Mouse (Mus musculus) central nervous system, embryonic 18 days (tissue): ENCODE results near the gene Rfpl4. TPM values are rescaled to one million over a fixed set of nuclear protein-coding genes. Genes with fewer than 3 reads are reported as not detected.

Source experiments
- polyA plus RNA-seq: library from polyadenylated mRNA; depleted of rRNA; stranded (reverse); fragments of >200 nt; gene quantifications from 2 replicates; pipeline ENCODE4 v1.2.3, GENCODE M21; 2012; rRNA removed

Gene Rfpl4
- not detected in 2 replicates for polyA plus RNA-seq

GRCm38 (mm10) chr7:5116850-5117249, at the start of gene Rfpl4:
TSS of gene Rfpl4 (minus strand) at chr7:5116950.

GRCm38 (mm10) chr7:5149570-5149969, 32.8 kb upstream of the Rfpl4 start, which contains the start of gene Vmn1r55:
TSS of gene Vmn1r55 (minus strand) at chr7:5149670.

GRCm38 (mm10) chr7:5125549-5126406, 9.0 kb upstream of the Rfpl4 start, which contains the start of gene Rasl2-9:
TSS of gene Rasl2-9 (minus strand) at chr7:5125950.

GRCm38 (mm10) chr7:5080010-5080751, 36.6 kb downstream of the Rfpl4 start, which contains the start of gene Epn1:
TSS of gene Epn1 (plus strand) at chr7:5080235.

GRCm38 (mm10) chr7:5061774-5062359, 54.9 kb downstream of the Rfpl4 start, which contains the start of gene U2af2:
TSS of gene U2af2 (plus strand) at chr7:5062143.

Other genes with a start within 250 kb of the Rfpl4 start
- 2.4 and 3.1 TPM in 2 replicates for gene Isoc2b, start 246.7 kb downstream of the Rfpl4 start, polyA plus RNA-seq
- 6.4 and 7.5 TPM in 2 replicates for gene Isoc2a, start 239.8 kb downstream of the Rfpl4 start, polyA plus RNA-seq
- 0.89 and 1.0 TPM in 2 replicates for gene Gm36210, start 210.4 kb downstream of the Rfpl4 start, polyA plus RNA-seq
- 8.0 and 9.8 TPM in 2 replicates for gene Zfp628, start 201.7 kb downstream of the Rfpl4 start, polyA plus RNA-seq
- gene Nat14, start 194.9 kb downstream of the Rfpl4 start, polyA plus RNA-seq, result 34.3 and 37.0 TPM in 2 replicates
- 2.5 and 3.2 TPM in 2 replicates for gene Ssc5d, start 191.2 kb downstream of the Rfpl4 start, polyA plus RNA-seq
- gene Sbk2, start 152.5 kb downstream of the Rfpl4 start, polyA plus RNA-seq, result 0.12 and 0.23 TPM in 2 replicates
- gene Sbk3, start 145.8 kb downstream of the Rfpl4 start, polyA plus RNA-seq, result 1.9 and 2.0 TPM in 2 replicates
- gene Zfp579, start 120.8 kb downstream of the Rfpl4 start, polyA plus RNA-seq, result 83.5 and 95.4 TPM in 2 replicates
- gene Zfp524, start 102.5 kb downstream of the Rfpl4 start, polyA plus RNA-seq, result 9.7 and 10.5 TPM in 2 replicates
- gene Fiz1, start 102.3 kb downstream of the Rfpl4 start, polyA plus RNA-seq, result 30.6 and 33.0 TPM in 2 replicates
- gene Gm44973, start 101.5 kb downstream of the Rfpl4 start, polyA plus RNA-seq, result not detected in 2 replicates
- 28.3 and 32.9 TPM in 2 replicates for gene Zfp865, start 96.6 kb downstream of the Rfpl4 start, polyA plus RNA-seq
- gene Ccdc106, start 96.4 kb downstream of the Rfpl4 start, polyA plus RNA-seq, result 70.7 and 72.2 TPM in 2 replicates
- gene 4632433K11Rik, start 82.8 kb downstream of the Rfpl4 start, polyA plus RNA-seq, result not detected in 2 replicates
- 5.8 and 7.8 TPM in 2 replicates for gene Zfp784, start 78.5 kb downstream of the Rfpl4 start, polyA plus RNA-seq
- 46.8 and 62.8 TPM in 2 replicates for gene Zfp580, start 65.4 kb downstream of the Rfpl4 start, polyA plus RNA-seq
- 319 and 341 TPM in 2 replicates for gene U2af2, start 54.8 kb downstream of the Rfpl4 start, polyA plus RNA-seq
- gene Epn1, start 36.7 kb downstream of the Rfpl4 start, polyA plus RNA-seq, result 180 and 196 TPM in 2 replicates
- 0.36 and 0.44 TPM in 2 replicates for gene Rasl2-9, start 9.0 kb upstream of the Rfpl4 start, polyA plus RNA-seq
- not detected in 2 replicates for gene Vmn1r55, start 32.7 kb upstream of the Rfpl4 start, polyA plus RNA-seq
- gene Vmn1r56, start 79.8 kb upstream of the Rfpl4 start, polyA plus RNA-seq, result not detected in 2 replicates
- not detected in 2 replicates for gene Vmn1r57, start 101.5 kb upstream of the Rfpl4 start, polyA plus RNA-seq
- not detected in 2 replicates for gene Gm5065, start 233.6 kb upstream of the Rfpl4 start, polyA plus RNA-seq
- not detected in 2 replicates for gene Nlrp2, start 234.1 kb upstream of the Rfpl4 start, polyA plus RNA-seq